Mouse (Mus musculus): Measurements from ENCODE around the gene Epha4. TPM values are rescaled to one million over a fixed set of nuclear protein-coding genes. Genes with fewer than 3 reads are reported as not detected.

The Epha4 gene
- polyA plus RNA-seq, 1 experiment from 2014 or later = 10.4 TPM

DNA sequence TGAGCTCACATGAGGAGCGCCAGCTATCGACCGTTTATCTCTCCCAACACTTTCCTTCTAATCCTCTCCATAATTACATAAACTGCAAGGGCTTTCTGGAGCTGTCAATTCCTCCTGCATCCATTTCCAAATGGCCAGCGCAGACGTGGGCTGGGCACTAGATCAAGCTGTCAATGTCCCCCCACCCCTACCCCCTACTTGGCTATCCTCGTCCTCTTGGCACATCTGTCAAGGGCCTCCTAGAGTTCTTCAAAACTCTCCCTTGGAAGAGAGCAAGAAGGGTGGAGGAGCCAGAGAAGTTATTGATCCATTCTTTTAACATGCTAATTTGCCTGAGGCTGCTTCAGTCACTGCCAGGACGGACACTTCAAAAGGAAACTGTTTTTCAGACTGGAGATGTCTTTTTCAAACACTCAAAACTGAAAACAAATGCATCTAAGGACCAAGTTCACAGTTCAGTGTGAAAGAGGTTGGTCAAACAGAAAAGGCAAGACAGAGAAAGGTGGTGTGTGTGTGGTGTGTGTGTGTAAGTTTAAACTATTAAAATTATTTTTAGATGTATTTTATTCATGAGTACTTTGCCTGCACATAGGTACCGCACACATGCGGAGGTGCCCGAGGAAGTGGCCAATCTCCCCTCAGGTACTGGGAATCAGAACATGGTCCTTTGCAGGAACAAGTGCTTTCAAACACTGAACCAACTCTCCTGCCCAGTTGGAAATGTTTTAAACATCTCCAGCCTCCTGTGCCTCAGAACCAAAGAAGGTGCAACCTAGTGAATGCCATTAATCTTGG, 20.9 kb downstream of the Epha4 start:
- H3K4me2 ChIP-seq (replicated peaks) = no peak overlapping the region
- H3K27me3 ChIP-seq (replicated peaks) = no peaks in the 10 kb centered on the region
- no peak overlapping the region for H3K4me3 ChIP-seq (replicated peaks)
- 70% methylated on average over 10 of the region's 10 CpGs for WGBS
- H3K27ac ChIP-seq = no peak overlapping the region
- no peaks in the 10 kb centered on the region for H3K36me3 ChIP-seq
- peaks cover 6% of the 10 kb centered on the region; the same call in 1 of the 2 replicates for H3K4me1 ChIP-seq (replicated peaks)
- H3K9ac ChIP-seq = no peak overlapping the region
- no peaks in the 10 kb centered on the region for H3K9me3 ChIP-seq
- no peak for ATAC-seq

DNA sequence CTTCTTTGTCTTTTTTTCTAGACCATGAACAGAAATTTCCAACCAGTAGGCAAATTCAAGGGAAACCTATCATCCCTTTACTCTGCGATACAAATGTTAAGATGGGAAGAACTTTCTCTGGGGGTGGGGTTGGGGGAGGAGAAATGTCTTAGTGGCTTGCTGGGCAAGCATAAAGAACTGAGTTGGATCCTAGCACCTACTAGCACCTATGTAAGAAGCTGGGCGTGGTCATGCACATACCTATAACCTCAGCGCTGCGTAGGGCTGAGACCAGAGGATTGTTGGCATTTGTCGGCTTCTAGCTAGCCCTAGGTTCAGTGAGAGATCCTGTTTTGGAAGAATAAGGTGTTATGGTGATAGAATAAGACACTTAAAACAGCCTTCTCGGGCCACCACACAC, 24.7 kb downstream of the Epha4 start:
- Histone ChIP-seq H3K36me3 (no peaks in the 10 kb centered on the region), H3K4me2 (replicated peaks) (no peak overlapping the region), H3K27me3 (replicated peaks) (no peaks in the 10 kb centered on the region), H3K9me3 (no peaks in the 10 kb centered on the region), H3K4me1 (replicated peaks) (no peaks in the 10 kb centered on the region; the same call in 1 of the 2 replicates), H3K27ac (no peak overlapping the region), H3K4me3 (replicated peaks) (no peak overlapping the region), H3K9ac (no peak overlapping the region)
- no peak for ATAC-seq
- WGBS = 95% methylated on average over 6 of the region's 6 CpGs

DNA sequence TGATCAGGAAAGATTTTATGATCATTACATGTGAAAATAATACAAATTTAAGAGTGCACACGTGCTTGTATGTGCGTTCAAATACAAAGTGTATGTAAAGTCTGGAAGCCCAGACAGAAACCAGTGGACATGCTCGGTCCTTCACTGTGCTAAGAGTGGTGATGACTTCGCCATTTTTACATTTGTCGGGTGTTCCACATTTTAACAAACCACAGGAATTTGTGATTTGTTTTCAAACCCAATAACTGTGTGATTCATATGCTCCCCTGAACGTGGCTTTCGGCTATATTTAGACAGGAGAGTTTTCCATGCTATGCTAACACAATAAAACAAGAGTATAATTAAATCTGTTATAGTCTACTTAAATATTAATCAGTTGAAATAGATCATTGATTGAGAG, 25.5 kb downstream of the Epha4 start:
- no peak overlapping the region for H3K27ac ChIP-seq
- WGBS = 79% methylated on average over 7 of the region's 7 CpGs
- no peaks in the 10 kb centered on the region for H3K36me3 ChIP-seq
- no peak overlapping the region for H3K9ac ChIP-seq
- no peaks in the 10 kb centered on the region for H3K27me3 ChIP-seq (replicated peaks)
- no peak overlapping the region for H3K4me3 ChIP-seq (replicated peaks)
- H3K4me1 ChIP-seq (replicated peaks) = no peaks in the 10 kb centered on the region; the same call in 1 of the 2 replicates
- ATAC-seq = no peak
- no peak overlapping the region for H3K4me2 ChIP-seq (replicated peaks)
- no peaks in the 10 kb centered on the region for H3K9me3 ChIP-seq

DNA sequence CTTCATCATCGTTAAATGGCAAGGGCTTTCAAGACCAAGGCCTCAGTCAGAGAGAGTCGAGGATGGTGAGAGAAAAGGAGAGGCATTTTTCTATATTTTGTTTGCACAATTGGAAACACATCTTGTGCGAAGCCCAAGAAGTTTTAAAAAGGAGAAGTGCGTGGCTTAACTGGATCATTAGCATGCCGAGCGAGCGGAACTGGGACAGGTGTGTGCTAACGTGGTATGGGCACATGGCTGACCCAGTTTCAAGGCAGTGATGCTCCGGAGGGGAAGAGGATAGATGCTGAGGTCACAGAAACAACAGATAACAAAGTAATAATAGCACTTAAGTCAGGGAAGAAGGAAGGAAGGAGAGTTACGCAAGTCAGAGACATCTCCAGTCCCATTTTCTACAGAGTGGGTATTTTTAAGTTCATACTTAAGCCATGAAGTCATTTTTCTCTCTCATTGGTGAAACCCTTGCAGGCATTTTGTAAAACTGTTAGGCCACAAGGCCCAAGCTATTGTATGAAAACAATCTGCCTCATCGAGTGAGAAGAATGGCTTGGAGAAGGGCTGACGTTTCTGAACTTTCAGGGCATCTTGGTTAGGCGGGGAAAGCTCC, 26.9 kb downstream of the Epha4 start:
- Histone ChIP-seq H3K27ac (no peak overlapping the region), H3K9ac (no peak overlapping the region), H3K27me3 (replicated peaks) (no peaks in the 10 kb centered on the region), H3K36me3 (no peaks in the 10 kb centered on the region), H3K4me1 (replicated peaks) (no peaks in the 10 kb centered on the region; the same call in 1 of the 2 replicates), H3K4me2 (replicated peaks) (no peak overlapping the region), H3K9me3 (no peaks in the 10 kb centered on the region), H3K4me3 (replicated peaks) (no peak overlapping the region)
- WGBS = 84% methylated on average over 13 of the region's 13 CpGs
- no peak for ATAC-seq

DNA sequence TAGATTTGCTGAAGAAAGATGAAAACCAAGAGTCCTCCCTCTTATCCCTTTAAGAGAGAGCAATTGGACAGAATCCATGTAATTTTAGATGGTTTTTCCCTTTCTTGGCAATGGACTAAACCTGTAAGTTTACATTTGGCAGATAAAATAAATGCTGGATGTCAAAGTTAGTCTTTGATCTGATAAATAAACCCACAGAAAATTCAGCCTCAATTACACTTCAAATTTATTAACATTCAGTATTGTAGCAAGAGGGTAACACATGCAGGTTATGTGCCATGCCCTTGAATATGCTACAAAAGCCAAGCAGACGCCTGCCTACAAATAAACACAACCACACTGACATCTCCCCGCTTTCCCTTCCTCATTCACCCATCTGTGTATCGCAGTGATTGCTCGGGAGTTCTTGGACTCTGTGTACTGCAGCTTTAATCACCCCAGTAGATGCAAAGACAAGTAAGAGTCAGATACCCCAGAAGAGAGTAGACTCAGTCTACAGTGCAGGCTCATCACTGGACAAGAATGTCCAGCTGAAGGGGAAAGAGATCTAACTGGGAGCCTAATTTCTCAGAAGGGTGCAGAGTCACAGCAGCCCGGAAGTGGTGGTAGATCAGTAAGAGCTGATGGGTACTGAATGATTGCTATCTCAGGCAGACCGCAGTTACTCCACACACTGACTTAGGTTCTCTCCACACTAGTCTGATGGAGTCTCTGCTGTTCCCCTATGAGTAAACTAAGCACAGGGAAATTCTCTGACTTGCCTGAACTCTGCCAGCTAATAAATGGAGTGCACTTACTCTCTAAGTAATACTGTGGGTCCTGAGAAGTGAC, 29.9 kb downstream of the Epha4 start:
- Histone ChIP-seq H3K36me3 (no peaks in the 10 kb centered on the region), H3K4me1 (replicated peaks) (no peaks in the 10 kb centered on the region), H3K9ac (no peak overlapping the region), H3K27me3 (replicated peaks) (no peaks in the 10 kb centered on the region), H3K27ac (no peak overlapping the region), H3K4me3 (replicated peaks) (no peak overlapping the region), H3K9me3 (no peaks in the 10 kb centered on the region), H3K4me2 (replicated peaks) (no peak overlapping the region)
- no peak for ATAC-seq
- WGBS = 53% methylated on average over 6 of the region's 6 CpGs

DNA sequence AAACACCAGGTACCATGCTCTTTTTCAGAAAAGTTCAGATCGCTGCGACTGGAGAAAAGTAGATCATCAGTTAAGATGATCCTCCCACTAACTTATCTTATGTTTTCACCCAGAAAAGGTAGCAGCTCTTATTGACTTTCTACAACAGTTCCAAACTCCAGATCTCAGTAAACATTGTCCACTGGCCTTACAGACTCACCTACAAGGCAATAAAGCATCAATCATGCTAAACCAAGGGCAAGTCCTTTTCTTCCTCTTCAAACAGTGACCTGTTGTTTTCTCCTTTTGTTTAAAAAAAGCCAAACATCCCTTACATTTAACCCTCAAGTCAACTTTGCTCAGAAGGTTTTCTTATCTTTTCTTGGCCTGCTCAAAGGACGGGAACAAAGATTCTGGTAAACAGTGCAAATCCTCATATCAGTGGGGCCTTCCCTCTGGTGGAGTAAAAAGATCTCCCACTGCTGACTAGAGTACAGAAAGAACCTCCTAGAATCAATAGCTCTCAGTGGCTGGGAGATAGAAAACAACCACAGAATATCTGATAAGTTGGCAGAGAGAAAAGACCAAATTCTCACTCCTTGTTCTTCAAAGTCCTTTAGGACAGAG, 39.0 kb downstream of the Epha4 start:
- Histone ChIP-seq H3K4me3 (replicated peaks) (no peak overlapping the region), H3K36me3 (no peaks in the 10 kb centered on the region), H3K4me2 (replicated peaks) (no peak overlapping the region), H3K4me1 (replicated peaks) (peaks cover 10% of the 10 kb centered on the region), H3K27me3 (replicated peaks) (no peaks in the 10 kb centered on the region), H3K9ac (no peak overlapping the region), H3K9me3 (no peaks in the 10 kb centered on the region), H3K27ac (peak overlapping the region; percentile 40; the same call in 1 of the 2 replicates)
- ATAC-seq = peak; percentile 57
- WGBS = 46% methylated on average over 3 of the region's 3 CpGs

DNA sequence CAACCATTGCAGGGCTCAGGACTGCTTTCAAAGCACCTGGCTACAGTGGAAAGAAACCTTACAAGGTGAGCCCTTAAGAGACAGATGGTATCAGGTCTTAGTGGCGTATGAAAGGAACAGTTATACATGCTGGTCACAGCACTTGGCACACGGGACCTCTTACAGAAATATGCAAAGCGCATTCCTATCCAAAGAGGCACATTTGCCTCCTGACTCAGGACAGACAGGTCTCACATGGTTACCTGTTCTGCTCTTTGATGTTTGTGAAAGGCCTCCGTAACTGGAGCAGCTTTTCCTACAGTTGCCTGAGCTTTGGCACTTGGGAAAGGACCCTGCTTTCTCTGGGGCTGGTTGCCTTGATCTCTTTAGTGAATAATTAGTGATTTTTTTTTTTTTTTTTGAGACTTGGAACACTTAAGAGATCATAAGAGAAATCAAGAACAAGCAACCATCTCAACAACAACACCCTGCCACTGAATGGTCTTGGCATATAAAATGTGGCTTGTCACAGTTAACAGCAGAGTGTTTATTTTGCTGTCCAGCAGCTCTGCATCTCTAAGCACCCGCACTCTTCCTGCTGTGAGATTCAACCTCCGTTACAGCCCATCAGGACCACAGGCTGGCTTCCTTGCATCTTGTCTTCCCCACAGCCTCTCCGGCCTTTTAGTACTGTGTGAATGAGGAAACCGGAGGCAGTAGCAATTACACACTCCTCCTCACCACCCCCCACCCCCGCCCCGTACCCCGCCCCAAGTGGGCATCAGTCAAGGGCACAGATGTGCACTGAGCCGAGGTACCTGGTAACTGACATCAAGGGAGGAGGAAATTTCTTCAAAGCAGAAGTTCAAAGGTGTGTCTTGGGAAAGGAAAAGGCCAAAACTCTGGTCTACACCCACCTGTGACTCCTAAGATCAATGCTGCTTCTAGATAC, 41.2 kb downstream of the Epha4 start:
- Histone ChIP-seq H3K27ac (no peak overlapping the region), H3K4me1 (replicated peaks) (peaks cover 21% of the 10 kb centered on the region), H3K4me2 (replicated peaks) (no peak overlapping the region), H3K9ac (no peak overlapping the region), H3K36me3 (no peaks in the 10 kb centered on the region), H3K4me3 (replicated peaks) (no peak overlapping the region), H3K27me3 (replicated peaks) (no peaks in the 10 kb centered on the region), H3K9me3 (no peaks in the 10 kb centered on the region)
- peak; percentile 43 for ATAC-seq
- WGBS = 46% methylated on average over 12 of the region's 12 CpGs

DNA sequence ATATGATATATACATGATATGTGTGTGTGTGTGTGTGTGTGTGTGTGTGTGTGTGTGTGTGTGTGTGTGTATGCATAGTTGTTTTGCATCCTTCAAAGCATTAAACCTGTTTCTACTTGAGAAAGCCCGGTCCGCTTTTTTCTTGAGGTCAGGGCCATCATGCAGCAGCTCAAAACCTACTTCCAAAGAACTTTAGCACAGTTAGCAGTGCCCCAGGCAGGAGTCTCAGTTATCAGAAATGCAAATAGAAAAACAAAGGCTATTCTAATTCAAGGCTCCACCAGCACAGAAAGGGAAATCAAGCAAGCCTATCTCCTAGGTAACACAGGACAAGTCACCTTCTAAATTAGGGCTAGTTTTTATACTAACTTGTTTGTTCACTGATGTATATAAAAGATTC, 42.3 kb downstream of the Epha4 start:
- Histone ChIP-seq H3K27ac (no peak overlapping the region), H3K4me1 (replicated peaks) (peaks cover 21% of the 10 kb centered on the region), H3K27me3 (replicated peaks) (no peaks in the 10 kb centered on the region), H3K4me3 (replicated peaks) (no peak overlapping the region), H3K4me2 (replicated peaks) (no peak overlapping the region), H3K9me3 (no peaks in the 10 kb centered on the region), H3K9ac (no peak overlapping the region), H3K36me3 (no peaks in the 10 kb centered on the region)
- no peak for ATAC-seq
- WGBS = 63% methylated on average over 2 of the region's 2 CpGs

DNA sequence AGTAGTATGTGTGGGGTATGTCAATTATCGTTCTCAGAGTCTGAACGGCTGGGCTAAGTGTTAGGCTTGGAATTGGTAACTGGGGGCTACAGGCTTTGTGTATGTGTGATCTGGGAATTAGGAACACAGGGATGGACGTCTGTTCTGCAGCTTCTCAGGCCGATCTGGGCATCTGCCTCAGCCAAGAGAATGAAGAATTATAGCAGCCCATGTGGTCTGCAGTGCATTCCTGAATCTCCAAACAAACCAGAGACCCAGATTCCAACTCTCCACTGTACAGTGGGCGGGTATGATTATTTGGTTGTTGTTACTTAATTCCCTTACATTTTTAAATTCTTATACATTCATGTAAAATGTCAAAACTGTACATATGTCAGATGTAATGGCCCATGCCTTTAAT, 43.4 kb downstream of the Epha4 start:
- peaks cover 21% of the 10 kb centered on the region for H3K4me1 ChIP-seq (replicated peaks)
- no peaks in the 10 kb centered on the region for H3K9me3 ChIP-seq
- H3K9ac ChIP-seq = no peak overlapping the region
- WGBS = 37% methylated on average over 5 of the region's 5 CpGs
- H3K4me2 ChIP-seq (replicated peaks) = no peak overlapping the region
- no peak overlapping the region for H3K4me3 ChIP-seq (replicated peaks)
- H3K27ac ChIP-seq = peak overlapping the region; percentile 56
- H3K27me3 ChIP-seq (replicated peaks) = no peaks in the 10 kb centered on the region
- H3K36me3 ChIP-seq = no peaks in the 10 kb centered on the region
- ATAC-seq = no peak

DNA sequence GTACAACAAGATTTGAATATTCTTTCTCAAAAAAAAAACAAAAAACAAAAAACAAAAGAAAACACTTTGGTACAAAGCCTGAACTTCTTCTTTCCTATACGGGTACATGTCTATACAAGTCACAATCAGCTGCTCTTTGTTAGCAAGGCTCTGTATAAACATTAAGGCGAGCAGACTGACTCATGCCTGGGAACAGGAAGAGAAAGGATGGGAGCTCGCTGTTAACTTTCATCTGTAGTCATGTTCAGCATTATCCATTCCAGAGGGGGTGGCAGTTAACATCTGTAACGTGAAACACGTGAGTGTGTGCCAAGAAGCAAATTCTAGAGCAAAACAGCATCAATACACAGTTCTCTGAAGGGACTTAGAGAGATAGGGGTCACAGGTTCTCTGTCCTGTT, 43.9 kb downstream of the Epha4 start:
- H3K4me2 ChIP-seq (replicated peaks) = no peak overlapping the region
- H3K36me3 ChIP-seq = no peaks in the 10 kb centered on the region
- peak overlapping the region; percentile 56 for H3K27ac ChIP-seq
- peaks cover 21% of the 10 kb centered on the region for H3K4me1 ChIP-seq (replicated peaks)
- 11% methylated on average over 5 of the region's 5 CpGs for WGBS
- no peaks in the 10 kb centered on the region for H3K9me3 ChIP-seq
- H3K9ac ChIP-seq = no peak overlapping the region
- no peak overlapping the region for H3K4me3 ChIP-seq (replicated peaks)
- no peaks in the 10 kb centered on the region for H3K27me3 ChIP-seq (replicated peaks)
- ATAC-seq = no peak

DNA sequence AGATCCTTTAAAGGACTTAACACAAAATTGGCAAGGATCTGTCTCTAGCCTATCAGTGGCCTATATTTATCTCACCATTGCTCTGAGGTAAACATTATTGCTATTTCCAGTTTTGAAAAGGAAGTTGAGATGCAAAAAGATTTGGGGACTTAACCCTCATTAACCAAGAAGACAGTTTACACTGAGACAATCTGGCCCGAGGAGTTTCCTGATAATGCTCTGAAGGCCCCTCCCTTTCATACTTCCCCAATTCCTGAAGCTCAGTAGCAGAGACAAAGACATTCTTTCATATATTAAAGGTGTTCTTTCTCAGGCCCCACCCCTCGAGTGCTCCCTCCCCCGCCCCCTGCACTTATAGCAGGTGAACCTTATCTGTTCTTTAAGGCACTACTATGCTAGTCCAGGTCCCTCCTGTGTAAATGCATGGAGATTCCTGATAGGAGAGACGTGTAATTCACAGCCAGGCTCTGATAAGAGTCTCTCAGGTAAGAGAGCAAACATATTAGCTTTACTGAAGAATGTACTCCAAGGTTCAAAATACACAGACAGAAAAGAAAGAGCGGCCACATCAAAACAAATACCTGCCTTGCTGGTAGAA, 46.1 kb downstream of the Epha4 start:
- H3K4me2 ChIP-seq (replicated peaks) = 0 out of 2 replicates have a peak overlapping the region, but pooled peaks have one; percentile 18
- no peaks in the 10 kb centered on the region for H3K36me3 ChIP-seq
- H3K4me3 ChIP-seq (replicated peaks) = no peak overlapping the region
- peaks cover 19% of the 10 kb centered on the region for H3K4me1 ChIP-seq (replicated peaks)
- H3K9ac ChIP-seq = no peak overlapping the region
- no peaks in the 10 kb centered on the region for H3K27me3 ChIP-seq (replicated peaks)
- H3K27ac ChIP-seq = 0 out of 2 replicates have a peak overlapping the region, but pooled peaks have one; percentile 55
- peak; percentile 96 for ATAC-seq
- 52% methylated on average over 5 of the region's 5 CpGs for WGBS
- no peaks in the 10 kb centered on the region for H3K9me3 ChIP-seq

Measured in intestine, embryonic 15.5 days (tissue).